Mouse (Mus musculus): ENCODE measurements around the gene Bcam.
"Not testable (repeated sequence)": the region's sequence is repeated elsewhere in the genome, so short reads cannot be mapped to it uniquely, and the experiment has no call there.

Gene Bcam

DNA sequence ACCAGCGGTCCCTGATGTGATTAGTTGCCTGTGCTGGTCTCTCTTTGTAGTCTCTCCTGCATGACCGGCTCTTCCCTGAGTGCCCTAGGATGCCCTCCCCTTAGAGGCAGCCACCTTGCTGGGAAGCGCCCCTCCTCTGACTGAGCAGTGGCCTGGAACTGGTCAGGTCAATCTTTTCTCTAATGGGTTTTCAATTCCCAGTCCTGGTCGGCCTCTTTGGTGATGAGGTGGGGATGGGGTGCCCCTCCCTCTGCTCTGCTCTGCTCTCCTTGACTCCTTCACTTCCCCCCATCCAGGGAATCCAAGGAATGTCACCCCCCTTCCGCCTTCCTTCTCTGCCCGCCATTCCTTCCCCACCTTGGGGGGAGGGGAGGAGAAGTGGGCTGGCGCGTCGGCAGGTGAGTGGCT is at the start of gene Bcam:
TSS of gene Bcam (minus strand) at position 33 of the 408 bp plus-strand sequence.
- in situ Hi-C loops (cut with MboI, MseI): no loop called here

DNA sequence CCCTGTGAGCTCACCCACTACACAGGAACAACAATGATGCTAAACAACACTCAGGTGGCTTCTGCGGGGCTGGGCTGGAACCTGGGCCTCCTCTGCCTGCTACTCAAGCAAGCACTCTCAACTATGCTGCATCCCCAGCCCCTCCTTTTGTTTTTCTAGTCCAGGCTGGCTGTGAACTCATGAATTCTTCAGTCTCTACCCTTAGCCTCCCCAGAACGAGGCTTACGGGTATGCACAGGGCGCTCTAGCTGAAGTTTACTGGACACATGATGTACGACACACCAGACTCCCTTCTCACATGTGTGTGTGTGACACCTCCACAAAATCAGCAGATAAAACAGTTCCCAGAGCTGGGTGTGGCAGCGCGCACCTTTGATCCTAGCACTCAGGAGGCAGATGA is 48.1 kb upstream of the Bcam start:
- in situ Hi-C loops (cut with MboI, MseI): no loop called here

DNA sequence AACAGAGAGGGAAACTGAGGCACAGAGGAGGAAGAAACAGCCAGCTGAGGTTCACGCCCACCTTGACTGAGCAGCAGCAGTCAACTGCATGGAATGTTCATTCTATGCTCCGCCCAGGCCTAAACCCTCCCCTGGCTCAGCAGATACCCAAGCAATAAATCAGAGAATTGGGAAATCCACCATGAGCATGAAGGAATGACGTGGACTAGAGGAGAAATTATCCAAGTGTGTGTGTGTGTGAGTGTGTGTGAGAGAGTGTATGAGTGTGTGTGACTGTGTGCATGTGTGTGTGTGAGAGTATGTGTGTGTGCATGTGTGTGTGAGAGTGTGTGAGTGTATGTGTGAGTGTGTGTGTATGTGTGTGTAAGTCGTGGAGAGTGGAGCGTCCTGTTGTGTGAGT is 47.6 kb upstream of the Bcam start:
- in situ Hi-C loops (cut with MboI, MseI): no loop called here

DNA sequence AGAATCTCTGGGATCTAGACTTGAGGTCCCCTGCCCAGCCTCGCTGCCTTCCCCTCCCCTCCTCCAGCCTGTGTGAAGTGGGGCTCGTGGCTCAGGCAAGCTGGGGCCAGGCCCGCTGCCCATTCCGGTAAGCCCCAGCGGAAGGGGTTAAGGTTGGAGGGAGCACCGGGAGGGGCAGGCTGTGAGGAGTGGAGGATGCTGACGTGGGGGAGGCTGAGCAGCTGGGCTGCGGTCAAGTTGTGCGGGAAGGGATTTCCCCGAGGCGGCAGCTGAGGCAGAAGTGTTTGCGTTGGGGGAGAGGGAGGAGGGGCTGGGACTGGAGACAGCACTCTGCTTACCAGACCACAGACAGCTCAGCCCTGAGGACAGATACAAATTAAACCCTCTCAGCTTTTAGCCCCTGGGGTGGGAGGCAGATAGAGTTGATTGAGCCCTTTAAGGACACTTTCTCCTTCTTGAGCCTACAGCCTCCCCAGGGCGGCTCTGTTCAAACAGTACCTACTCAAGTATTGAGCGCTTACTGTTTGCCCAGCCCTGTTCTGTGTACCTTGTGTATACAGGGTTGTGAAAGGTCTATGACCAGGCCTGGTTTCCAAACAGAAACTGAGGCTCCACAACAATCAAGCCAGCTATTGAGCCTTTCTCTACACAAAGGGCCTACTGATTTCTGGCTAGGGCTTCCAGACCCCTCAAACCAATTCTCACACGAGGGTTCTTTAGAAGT is 46.7 kb upstream of the Bcam start:
- in situ Hi-C loops (cut with MboI, MseI): no loop called here

DNA sequence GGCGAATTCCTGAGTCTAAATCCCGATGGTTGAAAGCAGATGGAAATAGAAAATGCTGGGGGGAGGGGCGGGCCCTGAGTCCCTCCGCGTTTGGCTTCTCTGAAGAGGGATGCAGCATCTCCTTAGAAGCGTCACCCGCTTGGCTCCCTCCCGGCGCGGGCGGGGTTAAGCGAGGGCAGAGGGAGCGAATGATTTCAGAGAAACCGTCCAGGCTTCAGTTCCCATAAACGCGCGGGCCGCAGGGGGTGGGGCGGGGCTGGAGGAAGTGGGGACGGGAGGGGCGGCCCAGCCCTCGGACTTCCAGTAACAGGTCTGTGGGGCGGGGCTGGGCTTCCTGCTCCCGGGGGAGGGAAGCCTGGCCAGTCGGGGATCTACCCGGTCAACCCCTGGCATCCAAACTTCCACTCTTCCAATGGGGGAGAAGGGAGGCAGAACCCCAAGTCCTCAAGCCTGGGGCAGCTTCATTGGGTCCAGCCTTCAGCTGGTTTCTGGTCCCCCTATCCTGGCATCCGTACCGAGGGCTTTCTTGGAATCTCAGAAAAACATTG is 45.5 kb upstream of the Bcam start:
- in situ Hi-C loops (cut with MboI, MseI): no loop called here

DNA sequence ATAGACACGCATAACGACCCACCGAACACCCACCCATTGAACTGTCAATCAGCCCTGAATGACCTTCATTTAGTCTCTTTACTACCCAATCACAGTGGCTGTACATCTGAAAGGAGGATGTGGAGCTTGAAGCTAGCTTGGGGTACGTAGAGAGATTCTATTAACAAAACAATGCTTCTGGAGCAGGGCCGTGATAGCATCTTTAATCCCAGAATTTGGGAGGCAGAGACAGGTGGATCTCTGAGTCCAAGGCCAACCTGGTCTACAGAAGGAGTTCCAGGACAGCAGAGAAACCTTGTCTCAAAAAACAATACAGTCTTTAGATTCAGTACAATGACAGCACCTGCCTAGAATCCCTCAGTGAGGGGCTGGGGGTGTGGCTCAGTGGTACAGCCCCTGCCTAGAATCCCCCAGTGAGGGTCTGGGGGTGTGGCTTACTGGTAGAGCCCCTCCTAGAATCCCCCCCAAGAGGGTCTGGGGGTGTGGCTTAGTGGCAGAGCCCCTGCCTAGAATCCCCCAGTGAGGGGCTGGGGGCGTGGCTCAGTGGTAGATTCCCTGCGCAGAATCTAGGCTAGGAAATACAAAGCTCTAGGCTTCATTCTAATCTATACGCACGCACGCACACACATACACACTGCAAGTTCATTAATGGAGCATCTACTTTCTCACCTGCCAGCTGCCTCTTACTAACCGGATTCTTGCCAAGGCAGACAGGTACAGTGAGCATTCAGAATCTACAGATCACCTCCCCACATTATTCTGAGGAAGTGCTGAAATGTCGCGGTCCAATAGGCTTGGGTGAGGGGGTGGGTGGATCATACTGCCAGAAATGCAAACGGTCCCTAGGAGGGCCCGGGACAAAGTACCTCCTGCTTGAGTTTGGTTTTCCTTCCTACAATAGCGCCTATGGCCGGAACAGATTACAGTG is 44.7 kb upstream of the Bcam start:
- in situ Hi-C loops (cut with MboI, MseI): no loop called here

DNA sequence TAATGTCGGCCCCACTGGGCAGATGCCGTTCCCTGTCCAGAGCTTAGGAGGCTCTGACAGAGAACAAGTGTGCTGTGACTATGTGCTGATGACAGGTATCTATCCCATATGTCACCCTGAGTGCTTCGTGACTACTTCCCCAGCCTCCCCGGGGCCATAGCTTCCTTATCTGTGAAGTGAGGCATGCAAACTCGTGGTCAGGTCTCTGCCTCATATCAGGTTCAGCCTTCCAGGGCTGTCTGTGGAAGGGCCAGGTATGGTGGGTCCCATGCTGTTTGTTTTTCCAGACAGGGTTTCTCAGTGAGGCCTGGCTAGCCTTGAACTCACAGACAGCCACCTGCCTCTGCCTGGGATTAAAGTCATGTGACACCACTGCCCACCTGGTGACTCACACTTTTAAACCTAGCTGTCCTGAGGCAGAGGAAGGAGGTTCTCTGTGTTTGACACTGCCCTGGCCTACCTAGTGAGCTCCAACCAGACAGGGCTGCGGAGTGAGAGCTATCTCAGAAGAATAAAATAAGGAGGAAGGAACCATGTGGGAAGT is 42.8 kb upstream of the Bcam start:
- in situ Hi-C loops (cut with MboI, MseI): no loop called here

DNA sequence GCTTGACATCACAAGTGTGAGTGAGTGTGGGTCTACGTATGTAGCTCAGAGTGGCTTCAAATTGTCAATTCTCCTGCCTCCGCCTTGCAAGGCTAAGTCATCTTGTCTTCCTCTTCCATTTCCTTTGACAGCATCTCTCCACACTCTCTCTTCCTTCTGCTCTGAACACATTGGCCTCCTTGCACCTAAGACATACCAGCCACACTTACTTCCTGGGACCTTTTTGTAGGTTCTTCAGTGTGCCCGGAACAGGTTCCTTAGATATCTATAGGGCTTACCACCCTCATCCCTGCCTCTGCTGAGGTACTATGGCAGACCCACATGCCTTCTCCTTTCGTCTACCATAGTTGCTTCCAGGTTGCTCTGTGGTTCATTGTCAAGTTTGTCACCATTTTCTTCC is 42.3 kb upstream of the Bcam start:
- in situ Hi-C loops (cut with MboI, MseI): no loop called here

DNA sequence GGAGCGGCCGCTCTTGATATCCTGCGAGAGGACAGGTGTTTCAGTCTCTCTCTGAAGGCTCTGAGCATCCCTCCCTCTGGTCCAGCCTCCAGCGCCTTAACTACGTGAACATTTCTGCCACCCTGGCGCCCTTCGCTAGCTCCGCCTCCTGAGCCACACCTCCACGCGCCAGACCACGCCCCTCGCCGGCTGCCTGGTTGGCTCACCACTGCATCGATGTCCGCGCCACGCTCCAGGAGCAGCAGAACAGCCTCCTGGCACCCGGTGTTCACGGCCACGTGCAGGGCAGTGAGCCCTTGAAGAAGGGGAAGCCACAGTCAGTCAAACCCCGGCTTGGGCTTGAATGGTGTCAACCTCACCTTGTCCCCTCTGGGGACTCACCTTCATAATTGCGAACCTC is 40.3 kb upstream of the Bcam start:
- in situ Hi-C loops (cut with MboI, MseI): no loop called here

DNA sequence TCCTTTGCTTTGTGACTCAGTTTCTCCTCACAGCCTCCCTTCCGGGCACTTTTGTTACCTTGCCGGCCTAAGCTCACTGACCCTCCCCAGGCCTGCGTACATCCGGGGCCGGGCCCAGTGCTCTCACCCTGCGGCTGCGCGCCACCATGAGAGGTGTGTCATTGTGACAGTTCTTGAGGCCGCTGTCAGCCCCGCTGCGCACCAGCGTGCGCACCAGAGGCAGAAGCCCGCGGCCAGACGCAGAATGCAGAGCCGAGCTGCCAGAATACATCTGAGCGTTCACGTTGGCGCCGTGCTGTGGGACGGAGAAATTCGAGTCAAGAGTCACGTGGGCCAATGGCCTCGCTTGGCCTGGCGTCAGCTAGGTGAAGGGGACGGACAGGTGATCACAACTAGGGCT is 38.6 kb upstream of the Bcam start:
- in situ Hi-C loops (cut with MboI, MseI): no loop called here

DNA sequence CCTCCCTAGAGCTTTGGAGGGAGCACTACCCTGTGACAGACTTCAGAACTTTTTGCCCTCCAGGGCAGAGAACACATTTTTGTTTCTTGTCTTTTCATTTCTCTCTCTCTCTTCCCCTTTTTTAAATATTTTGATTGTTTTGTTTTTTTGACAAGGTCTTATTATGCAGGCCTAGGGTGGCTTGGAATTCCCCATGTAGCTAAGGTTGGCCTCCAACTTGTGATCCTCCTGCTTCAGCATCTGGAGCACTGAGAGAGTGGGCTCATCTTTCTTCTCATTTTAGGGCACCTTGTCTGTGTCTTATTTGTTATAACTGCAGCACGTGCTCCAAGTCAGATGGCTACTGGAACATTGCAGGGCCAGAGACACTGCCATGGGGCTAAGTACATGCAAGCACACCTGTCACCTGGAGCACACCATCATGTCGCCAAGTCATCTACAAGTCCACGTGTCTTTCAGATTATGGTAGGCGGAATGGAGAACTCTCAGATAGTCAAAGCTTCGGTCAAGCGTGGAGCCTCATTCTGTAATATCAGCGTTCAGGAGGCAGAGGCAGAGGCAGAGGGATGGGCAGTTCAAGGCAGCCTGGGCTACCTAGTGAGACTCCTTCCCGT is 35.6 kb upstream of the Bcam start:
- in situ Hi-C loops (cut with MboI, MseI): no loop called here

DNA sequence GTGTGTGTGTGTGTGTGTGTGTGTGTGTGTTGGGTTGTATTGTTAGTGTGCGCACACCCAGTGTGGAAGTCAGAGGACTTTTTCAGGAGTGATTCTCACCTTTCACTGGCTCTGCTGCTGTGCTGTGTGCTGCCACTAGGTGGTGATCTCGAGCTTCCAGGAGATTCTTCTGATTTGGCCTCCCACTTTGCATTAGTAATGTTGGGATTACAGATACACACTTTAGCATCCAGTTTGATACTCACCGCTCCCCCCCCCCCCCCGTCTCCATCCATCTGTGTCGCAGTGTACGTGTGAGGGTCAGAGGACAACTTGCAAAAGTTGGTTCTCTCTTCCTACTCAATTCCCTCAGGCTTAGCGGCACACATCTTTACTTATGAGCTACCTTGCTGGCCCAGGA is 32.2 kb upstream of the Bcam start:
- in situ Hi-C loops (cut with MboI, MseI): loop anchor here (5.0 kb wide), 1 partner anchor 39 kb away; no protein-coding TSS in a partner anchor

DNA sequence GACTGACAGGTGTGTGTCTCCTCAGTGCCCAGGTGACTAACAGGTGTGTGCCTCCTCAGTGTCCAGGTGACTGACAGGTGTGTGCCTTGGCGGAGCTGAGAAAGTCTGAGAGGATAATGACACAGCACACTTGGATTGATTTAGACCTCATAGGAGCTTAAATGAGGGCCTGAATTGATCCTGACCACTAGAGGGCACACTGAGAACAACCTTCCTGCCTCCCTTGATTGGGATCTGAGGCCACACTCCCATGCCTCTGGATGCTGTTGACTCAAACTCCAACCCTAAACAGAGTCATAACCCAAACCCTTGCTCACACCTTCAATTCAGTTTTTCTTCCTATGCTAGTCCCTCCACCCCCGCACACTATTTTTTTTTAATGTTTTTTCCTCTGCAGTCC is 29.9 kb upstream of the Bcam start:
- in situ Hi-C loops (cut with MboI, MseI): loop anchor here (5.0 kb wide), 1 partner anchor 42 kb away; no protein-coding TSS in a partner anchor

DNA sequence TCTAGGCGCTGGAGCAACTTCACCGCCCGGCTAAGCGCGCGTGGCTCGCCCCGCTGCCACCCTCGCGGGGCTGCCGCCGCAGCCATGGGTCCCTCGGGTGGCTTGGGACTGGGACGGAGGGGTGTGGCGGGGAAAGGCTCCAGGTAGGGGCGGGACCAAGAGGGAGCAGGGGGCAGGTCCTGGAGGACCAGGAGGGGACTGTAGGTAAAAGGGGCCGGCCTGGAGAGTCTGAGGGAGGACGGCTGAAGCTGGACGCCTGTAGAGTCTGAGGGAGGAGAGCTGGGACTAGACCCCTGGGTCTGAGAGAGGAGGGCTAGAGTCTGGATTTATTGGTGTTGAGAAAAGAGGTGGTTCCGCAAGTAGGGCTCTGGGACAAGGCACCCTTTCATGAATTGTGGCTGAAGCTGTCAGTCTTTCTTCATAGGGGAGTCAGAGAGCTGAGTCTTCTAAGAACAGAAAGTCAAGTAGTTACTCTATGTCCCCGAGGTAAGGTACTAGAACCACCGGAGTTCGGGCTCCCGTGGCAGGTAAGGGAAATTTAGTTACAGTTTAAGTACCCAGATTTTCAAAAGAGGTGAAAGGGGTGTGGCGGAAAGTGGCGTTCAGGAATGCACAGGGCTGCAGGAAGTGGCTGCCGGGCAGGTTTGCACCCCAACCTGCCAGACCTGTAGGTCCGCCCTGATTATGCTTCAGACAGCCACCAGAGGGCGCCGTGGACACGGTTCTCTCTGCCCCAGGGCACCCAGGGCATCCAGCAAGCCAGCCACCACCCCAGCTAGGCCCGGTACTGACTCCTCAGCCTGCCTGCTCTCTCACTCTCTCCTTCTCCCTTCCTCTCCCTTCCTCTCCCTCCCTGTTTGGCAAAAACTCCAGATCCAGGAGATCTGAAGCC is 26.1 kb upstream of the Bcam start, which contains the start of gene Cblc:
TSS of gene Cblc (minus strand) at position 113 of the 892 bp plus-strand sequence.
- in situ Hi-C loops (cut with MboI, MseI): no loop called here

DNA sequence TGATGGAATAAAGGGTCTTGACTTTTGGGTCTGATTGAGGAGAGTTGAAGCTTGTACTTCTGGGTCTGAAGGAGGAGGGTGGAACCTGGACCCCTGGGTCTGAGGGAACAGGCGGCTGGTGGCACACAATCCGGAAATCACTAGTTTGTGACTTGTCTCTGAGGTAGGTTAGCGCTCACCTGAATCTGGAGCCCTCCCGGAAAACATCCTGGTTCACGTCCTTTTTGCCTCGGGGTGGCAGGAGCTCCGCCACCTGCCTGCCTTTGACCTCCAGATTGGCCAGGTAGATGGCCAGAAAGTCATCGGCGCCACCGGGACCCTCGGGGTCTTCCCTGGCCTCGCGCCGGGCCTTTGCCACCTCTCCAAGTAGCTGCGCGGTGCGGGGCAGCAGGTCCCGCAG is 25.4 kb upstream of the Bcam start:
- in situ Hi-C loops (cut with MboI, MseI): no loop called here

DNA sequence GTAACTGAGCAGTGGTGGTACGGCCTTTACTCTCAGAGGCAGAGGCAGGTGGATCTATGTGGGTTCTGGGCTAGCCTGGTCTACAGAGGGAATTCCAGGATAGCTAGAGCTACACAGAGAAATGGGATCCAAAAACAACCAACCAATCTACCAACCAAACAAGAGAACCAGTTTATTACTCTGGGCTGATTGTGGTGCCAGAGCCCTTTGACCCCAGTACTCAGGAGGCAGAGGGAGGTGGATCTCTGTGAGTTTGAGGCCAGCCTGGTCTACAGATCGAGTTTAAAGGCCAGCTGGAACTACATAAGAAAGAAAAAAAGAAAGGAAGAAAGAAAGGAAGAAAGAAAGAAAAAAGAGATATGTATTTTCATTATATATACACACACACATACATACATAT is 24.4 kb upstream of the Bcam start:
- in situ Hi-C loops (cut with MboI, MseI): no loop called here

DNA sequence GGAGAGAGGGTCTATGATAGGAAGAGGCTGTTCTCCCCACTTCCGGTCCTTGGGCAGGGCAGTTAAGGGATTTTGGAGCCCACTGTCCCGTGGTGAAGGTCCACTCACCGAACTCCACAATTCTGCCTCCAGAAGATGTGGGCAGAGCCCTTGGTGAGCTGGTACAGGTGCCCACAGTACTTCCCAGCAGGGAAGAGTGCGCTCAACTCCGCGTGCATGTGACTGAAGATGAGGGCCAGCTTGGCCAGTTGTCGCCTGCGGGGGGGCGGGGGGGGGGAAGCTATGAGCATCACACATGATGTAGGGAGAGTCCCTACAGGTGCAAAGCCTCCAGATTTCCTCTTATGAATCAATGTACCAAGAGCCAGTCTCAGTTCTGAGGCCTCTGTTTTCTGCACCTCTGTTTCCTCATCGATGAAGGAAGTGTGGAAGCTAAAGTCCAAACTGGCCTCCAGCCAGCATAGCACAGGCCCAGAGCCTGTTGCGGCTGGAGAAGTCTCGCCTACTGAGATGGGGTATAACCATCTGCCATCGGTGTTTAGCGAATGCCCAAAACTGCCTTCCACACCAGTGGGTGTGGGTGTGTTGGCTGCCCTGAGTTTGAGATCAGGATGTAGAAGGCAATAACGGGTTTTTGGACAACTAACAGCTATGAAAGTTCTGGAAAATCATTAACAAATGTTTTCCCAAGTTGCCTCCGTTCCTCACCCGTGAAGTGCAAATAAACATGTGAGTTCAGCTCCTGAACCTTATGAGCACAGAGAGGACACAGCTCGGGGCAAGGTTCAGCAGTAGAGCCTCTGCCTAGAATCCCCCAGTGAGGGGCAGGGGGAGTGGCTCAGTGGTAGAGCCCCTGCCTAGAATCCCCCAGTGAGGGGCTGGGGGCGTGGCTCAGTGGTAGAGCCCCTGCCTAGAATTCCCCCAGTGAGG is 22.1 kb upstream of the Bcam start:
- in situ Hi-C loops (cut with MboI, MseI): no loop called here

DNA sequence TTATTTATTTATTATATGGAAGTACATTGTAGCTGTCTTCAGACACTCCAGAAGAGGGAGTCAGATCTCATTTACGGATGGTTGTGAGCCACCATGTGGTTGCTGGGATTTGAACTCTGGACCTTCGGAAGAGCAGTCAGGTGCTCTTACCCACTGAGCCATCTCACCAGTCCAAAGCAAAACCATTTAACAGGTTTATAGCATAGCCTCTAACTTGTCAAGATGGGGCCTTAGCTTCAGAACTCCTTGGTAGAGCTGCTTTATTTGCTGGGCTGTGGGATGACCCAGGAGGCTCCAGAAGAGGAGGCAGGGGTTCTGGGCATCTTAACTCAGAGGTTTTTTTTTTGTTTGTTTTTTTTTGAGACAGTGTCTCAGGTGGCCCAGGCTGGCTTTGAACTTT is 20.7 kb upstream of the Bcam start:
- in situ Hi-C loops (cut with MboI, MseI): not testable (repeated sequence)

DNA sequence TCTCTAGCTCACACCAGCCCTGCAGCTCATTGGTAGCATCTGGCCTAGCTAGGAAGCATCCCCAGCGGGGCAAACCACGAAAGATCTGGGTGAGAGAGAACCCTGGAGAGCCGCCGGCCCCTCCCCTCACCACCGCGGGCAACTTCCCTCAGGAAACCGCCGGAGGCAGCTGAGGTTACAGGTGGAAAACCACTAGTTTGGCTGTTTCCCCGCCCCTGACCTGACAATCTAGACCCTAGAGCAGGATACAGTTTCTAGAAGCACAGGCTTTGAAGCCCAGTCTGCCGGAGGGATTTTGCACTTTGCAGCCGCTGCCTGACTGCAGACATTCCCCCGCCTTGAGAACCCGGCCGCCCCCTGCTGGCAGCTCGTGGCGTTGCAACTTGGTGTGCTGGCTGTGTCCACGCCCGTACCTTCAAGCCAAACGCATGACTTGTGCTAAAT is 19.1 kb upstream of the Bcam start:
- in situ Hi-C loops (cut with MboI, MseI): no loop called here

Measured in regulatory T cell (primary cell).